In genomic region chr17:23672761-23673160, GRCm38 (mm10) we compare ENCODE assay signal across 8 mouse cellular contexts. TPM values are rescaled to one million over a fixed set of nuclear protein-coding genes. Genes with fewer than 3 reads are reported as not detected.
DNase-seq lines count a peak whose midpoint lies in the region; ATAC-seq and TF ChIP-seq lines count a peak whose summit lies in the region.

No protein-coding gene starts in this region.

- peak overlapping the region; percentile 70 for H3K4me3 ChIP-seq in lung, postnatal 0 days (ENCODE audit: low read depth, low read length)
- H3K4me3 ChIP-seq in limb, embryonic 14.5 days (replicated peaks; ENCODE audit: low read length) = peak overlapping the region; percentile 62
- peak overlapping the region; percentile 78 for H3K4me3 ChIP-seq in stomach, embryonic 16.5 days (replicated peaks; ENCODE audit: low read length)

- no peaks in the 10 kb centered on the region for H3K27me3 ChIP-seq in lung, postnatal 0 days (replicated peaks; ENCODE audit: insufficient read depth, low read length)
- H3K27me3 ChIP-seq in limb, embryonic 14.5 days (ENCODE audit: control insufficient read depth, insufficient read depth, low read length) = peaks cover 7% of the 10 kb centered on the region; the same call in 1 of the 2 replicates
- H3K27me3 ChIP-seq in stomach, embryonic 16.5 days (ENCODE audit: control insufficient read depth, insufficient read depth, low read length) = no peaks in the 10 kb centered on the region

- WGBS in lung, postnatal 0 days = 52% methylated on average over 3 of the region's 3 CpGs
- WGBS in limb, embryonic 14.5 days = 62% methylated on average over 3 of the region's 3 CpGs
- 50% methylated on average over 3 of the region's 3 CpGs for WGBS in stomach, embryonic 16.5 days

- no peak for TF ChIP-seq CTCF in lung, postnatal 0 days (IDR thresholded peaks at IDR 0.05)

- H3K27ac ChIP-seq in lung, postnatal 0 days (ENCODE audit: low read length) = no peak overlapping the region
- no peak overlapping the region for H3K27ac ChIP-seq in limb, embryonic 14.5 days (replicated peaks; ENCODE audit: low read depth, low read length)
- H3K27ac ChIP-seq in stomach, embryonic 16.5 days (ENCODE audit: low read length) = no peak overlapping the region

- no peak for TF ChIP-seq EP300 in lung, postnatal 0 days (IDR thresholded peaks at IDR 0.05)

- peak overlapping the region; percentile 80 for H3K4me2 ChIP-seq in lung, postnatal 0 days (replicated peaks; ENCODE audit: low read depth, low read length)
- H3K4me2 ChIP-seq in limb, embryonic 14.5 days (replicated peaks; ENCODE audit: low read depth, low read length, severe bottlenecking) = peak overlapping the region; percentile 96
- peak overlapping the region; percentile 97 for H3K4me2 ChIP-seq in stomach, embryonic 16.5 days (ENCODE audit: low read depth, low read length)

- DNase-seq in cerebellum, adult 11-12 months = peak; percentile 58
- DNase-seq in cerebellum, postnatal 25 days = no peak
- no peak for DNase-seq in lung, postnatal 0 days (ENCODE audit: low spot score)
- DNase-seq in lung, postnatal 36 days = no peak
- DNase-seq in limb, embryonic 14.5 days (ENCODE audit: low spot score) = no peak
- no peak for DNase-seq in spleen, adult 12 weeks (ENCODE audit: low spot score)

- H3K36me3 ChIP-seq in lung, postnatal 0 days (ENCODE audit: insufficient read depth, low read length) = peaks cover 13% of the 10 kb centered on the region; the same call in 1 of the 2 replicates
- peaks cover 27% of the 10 kb centered on the region for H3K36me3 ChIP-seq in limb, embryonic 14.5 days (ENCODE audit: control insufficient read depth, insufficient read depth, low read length)
- peaks cover 8% of the 10 kb centered on the region; the same call in 1 of the 2 replicates for H3K36me3 ChIP-seq in stomach, embryonic 16.5 days (ENCODE audit: control insufficient read depth, insufficient read depth, low read length)

- H3K9ac ChIP-seq in lung, postnatal 0 days (replicated peaks; ENCODE audit: low read depth) = no peak overlapping the region
- no peak overlapping the region for H3K9ac ChIP-seq in limb, embryonic 14.5 days (ENCODE audit: low read depth, low read length, severe bottlenecking)
- H3K9ac ChIP-seq in stomach, embryonic 16.5 days (ENCODE audit: low read length) = peak overlapping the region; percentile 81; the same call in 1 of the 2 replicates

- peaks cover 19% of the 10 kb centered on the region; the same call in 1 of the 2 replicates for H3K4me1 ChIP-seq in lung, postnatal 0 days (ENCODE audit: insufficient read depth, low read depth, low read length)
- H3K4me1 ChIP-seq in limb, embryonic 14.5 days (ENCODE audit: control insufficient read depth, insufficient read depth, low read length) = peaks cover 31% of the 10 kb centered on the region
- H3K4me1 ChIP-seq in stomach, embryonic 16.5 days (ENCODE audit: control insufficient read depth, insufficient read depth, low read length) = peaks cover 35% of the 10 kb centered on the region

- no peak for TF ChIP-seq POLR2A in limb, embryonic 14.5 days (IDR thresholded peaks at IDR 0.05; ENCODE audit: borderline replicate concordance, extremely low read depth, insufficient read depth, insufficient read length)

- no peaks in the 10 kb centered on the region for H3K9me3 ChIP-seq in lung, postnatal 0 days (ENCODE audit: low read length)
- H3K9me3 ChIP-seq in limb, embryonic 14.5 days (ENCODE audit: control insufficient read depth, low read length) = no peaks in the 10 kb centered on the region
- H3K9me3 ChIP-seq in stomach, embryonic 16.5 days (replicated peaks; ENCODE audit: control insufficient read depth, low read length) = no peaks in the 10 kb centered on the region

- no peak for ATAC-seq in lung, postnatal 0 days
- no peak for ATAC-seq in limb, embryonic 14.5 days (ENCODE audit: low FRiP score, low read depth)
- ATAC-seq in stomach, embryonic 16.5 days (ENCODE audit: insufficient read depth, low FRiP score) = no peak
- ATAC-seq in frontal cortex, adult (ENCODE audit: low TSS enrichment) = no peak

RNA-seq across cellular contexts. Expression of gene Hcfc1r1, which starts 0.6 kb away (rescaled TPM):
- polyA plus RNA-seq in lung, postnatal 0 days (2015; fragmentation: Nextera tagmentation; extraction: Ambion mirVana) = 104 and 107 TPM in 2 replicates
- polyA plus RNA-seq in limb, embryonic 14.5 days (2012; rRNA removed) = 63.4 and 73.3 TPM in 2 replicates
- 85.3 and 85.4 TPM in 2 replicates for polyA plus RNA-seq in limb, embryonic 14.5 days (2014; fragmentation: Nextera tagmentation; extraction: Ambion mirVana)
- polyA plus RNA-seq in stomach, embryonic 16.5 days (2015; fragmentation: Nextera tagmentation; extraction: Ambion mirVana) = 93.1 and 112 TPM in 2 replicates

RNA-seq across cellular contexts. Expression of gene Thoc6, which starts 0.9 kb away (rescaled TPM):
- 18.1 and 18.6 TPM in 2 replicates for polyA plus RNA-seq in lung, postnatal 0 days (2015; fragmentation: Nextera tagmentation; extraction: Ambion mirVana)
- 45.5 and 51.2 TPM in 2 replicates for polyA plus RNA-seq in limb, embryonic 14.5 days (2012; rRNA removed)
- 41.8 and 44.2 TPM in 2 replicates for polyA plus RNA-seq in limb, embryonic 14.5 days (2014; fragmentation: Nextera tagmentation; extraction: Ambion mirVana)
- polyA plus RNA-seq in stomach, embryonic 16.5 days (2015; fragmentation: Nextera tagmentation; extraction: Ambion mirVana) = 37.0 and 38.5 TPM in 2 replicates

RNA-seq across cellular contexts. Expression of gene Tnfrsf12a, which starts 4.5 kb away (rescaled TPM):
- polyA plus RNA-seq in lung, postnatal 0 days (2015; fragmentation: Nextera tagmentation; extraction: Ambion mirVana) = 50.4 and 53.8 TPM in 2 replicates
- polyA plus RNA-seq in limb, embryonic 14.5 days (2012; rRNA removed) = 13.6 and 16.1 TPM in 2 replicates
- 20.3 and 24.0 TPM in 2 replicates for polyA plus RNA-seq in limb, embryonic 14.5 days (2014; fragmentation: Nextera tagmentation; extraction: Ambion mirVana)
- polyA plus RNA-seq in stomach, embryonic 16.5 days (2015; fragmentation: Nextera tagmentation; extraction: Ambion mirVana) = 24.1 and 26.6 TPM in 2 replicates

RNA-seq across cellular contexts. Expression of gene Cldn6, which starts 6.3 kb away (rescaled TPM):
- polyA plus RNA-seq in lung, postnatal 0 days (2015; fragmentation: Nextera tagmentation; extraction: Ambion mirVana) = 5.9 and 6.3 TPM in 2 replicates
- 13.6 and 14.0 TPM in 2 replicates for polyA plus RNA-seq in limb, embryonic 14.5 days (2012; rRNA removed)
- polyA plus RNA-seq in limb, embryonic 14.5 days (2014; fragmentation: Nextera tagmentation; extraction: Ambion mirVana) = 11.3 and 14.7 TPM in 2 replicates
- polyA plus RNA-seq in stomach, embryonic 16.5 days (2015; fragmentation: Nextera tagmentation; extraction: Ambion mirVana) = 69.6 and 70.6 TPM in 2 replicates

RNA-seq across cellular contexts. Expression of gene Cldn9, which starts 11.1 kb away (rescaled TPM):
- 0.44 and 0.76 TPM in 2 replicates for polyA plus RNA-seq in lung, postnatal 0 days (2015; fragmentation: Nextera tagmentation; extraction: Ambion mirVana)
- polyA plus RNA-seq in limb, embryonic 14.5 days (2012; rRNA removed) = 4.0 and 5.1 TPM in 2 replicates
- polyA plus RNA-seq in limb, embryonic 14.5 days (2014; fragmentation: Nextera tagmentation; extraction: Ambion mirVana) = 5.9 and 9.6 TPM in 2 replicates
- polyA plus RNA-seq in stomach, embryonic 16.5 days (2015; fragmentation: Nextera tagmentation; extraction: Ambion mirVana) = 1.3 and 2.2 TPM in 2 replicates
